Mouse (Mus musculus): Measurements from ENCODE around the gene Fam196b. TPM values are rescaled to one million over a fixed set of nuclear protein-coding genes. Genes with fewer than 3 reads are reported as not detected.

Fam196b gene
- total RNA-seq, 2 experiments from 2014 or later, result 1.7 to 1.9 TPM

DNA sequence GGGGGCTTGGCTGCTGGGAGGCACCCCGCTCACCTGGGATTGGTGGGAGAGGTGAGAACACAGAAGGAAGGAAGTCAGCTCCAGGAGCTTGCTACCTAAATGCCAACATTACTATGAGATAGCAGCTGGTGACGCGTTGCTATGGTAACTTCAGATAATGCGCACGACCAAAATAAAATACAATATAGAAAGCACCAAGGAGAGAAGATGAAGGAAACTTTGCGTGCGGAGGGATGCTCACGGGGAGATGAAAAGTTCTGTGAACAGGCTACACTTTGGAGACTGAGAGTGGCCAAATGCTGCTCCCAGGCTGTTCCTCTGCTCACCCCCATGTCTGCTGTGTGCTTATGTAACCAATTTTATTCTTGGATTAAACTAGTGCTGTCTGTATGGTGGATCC lies 2.4 kb downstream of the Fam196b start:
- intact Hi-C loops (cut with DNase I), result loop anchor here (5.0 to 10.0 kb wide), 2 partner anchors 105 to 478 kb away; no protein-coding TSS in a partner anchor
- peak; percentile 36 to 69 for DNase-seq (ENCODE audit: low spot score in 2 of 2)

DNA sequence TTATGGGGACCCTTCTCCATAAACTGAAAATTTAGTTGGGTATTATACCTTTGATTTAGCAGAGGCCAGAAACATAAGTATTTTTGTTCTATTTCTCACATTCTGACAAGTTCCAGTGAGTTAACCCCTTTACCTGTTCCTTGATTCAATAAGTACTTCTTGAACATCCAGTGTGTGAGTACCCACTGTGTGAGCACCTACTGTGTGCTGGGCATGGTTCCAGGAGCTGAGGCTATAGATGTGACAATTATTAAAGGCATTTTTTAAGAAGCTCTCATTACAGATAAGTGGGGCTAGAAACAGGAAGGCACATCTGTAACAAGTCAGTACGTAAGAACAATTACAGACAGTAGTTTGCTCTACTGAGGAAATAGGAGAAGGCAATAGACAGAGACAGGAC lies 4.7 kb downstream of the Fam196b start:
- intact Hi-C loops (cut with DNase I), result loop anchor here (5.0 to 10.0 kb wide), 2 partner anchors 103 to 476 kb away; no protein-coding TSS in a partner anchor
- no peak for DNase-seq (ENCODE audit: low spot score in 2 of 2)

DNA sequence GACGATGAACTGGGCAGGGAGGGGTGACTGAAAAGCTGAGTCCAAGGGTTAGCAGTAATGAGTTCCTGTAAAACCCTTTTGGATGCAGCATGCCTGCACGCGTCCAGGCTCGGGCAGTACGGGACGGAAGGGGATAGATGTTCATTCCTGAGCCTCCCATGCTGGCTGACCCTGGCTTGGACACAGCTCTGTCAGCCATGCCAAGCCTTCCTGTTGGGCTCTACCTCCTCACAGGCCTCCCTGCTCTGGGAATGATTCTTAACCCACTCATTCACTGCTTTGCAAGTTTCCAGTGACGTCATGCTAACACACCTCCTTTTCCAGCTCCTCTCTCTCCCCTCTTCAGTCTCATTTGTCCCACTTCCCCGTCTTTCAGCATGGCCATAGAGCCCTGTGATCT lies 9.0 kb downstream of the Fam196b start:
- DNase-seq (ENCODE audit: low spot score in 2 of 2), result no peak

DNA sequence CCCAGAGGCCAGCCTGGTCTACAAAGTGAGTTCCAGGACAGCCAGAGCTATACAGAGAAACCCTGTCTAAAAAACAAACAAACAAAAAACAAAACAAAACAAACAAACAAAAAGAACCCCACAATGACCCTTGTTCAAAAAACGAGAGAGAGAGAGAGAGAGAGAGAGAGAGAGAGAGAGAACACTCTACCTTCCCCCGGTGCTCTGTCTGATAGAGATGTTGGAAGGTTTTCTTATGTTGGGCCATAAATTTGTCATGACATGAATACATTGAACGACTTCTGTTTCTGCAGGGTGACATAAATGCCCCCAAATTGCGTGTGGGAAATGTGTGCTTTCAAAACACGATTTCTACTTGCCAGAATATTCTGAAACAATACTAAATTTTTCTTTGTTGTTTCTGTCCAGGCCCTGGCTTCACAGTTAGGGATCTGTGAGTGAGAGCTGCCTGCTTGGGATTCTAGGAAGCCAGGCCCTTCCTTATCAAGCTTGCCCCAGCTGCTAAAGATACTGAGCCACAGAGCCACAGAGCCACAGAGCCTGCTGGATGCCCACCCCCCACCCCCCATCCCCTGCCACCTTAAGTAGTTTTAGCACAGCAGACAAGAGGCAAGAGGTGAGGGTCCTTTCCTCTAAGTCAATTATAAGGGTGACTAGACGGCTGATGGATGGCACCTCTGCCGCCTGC lies 17.9 kb downstream of the Fam196b start:
- intact Hi-C loops (cut with DNase I), result no loop called here
- DNase-seq (ENCODE audit: low spot score in 2 of 2), result no peak

More for the DNA sequence above, 9.0 kb downstream of the Fam196b start:
- intact Hi-C loops (cut with DNase I), result no loop called here

DNA sequence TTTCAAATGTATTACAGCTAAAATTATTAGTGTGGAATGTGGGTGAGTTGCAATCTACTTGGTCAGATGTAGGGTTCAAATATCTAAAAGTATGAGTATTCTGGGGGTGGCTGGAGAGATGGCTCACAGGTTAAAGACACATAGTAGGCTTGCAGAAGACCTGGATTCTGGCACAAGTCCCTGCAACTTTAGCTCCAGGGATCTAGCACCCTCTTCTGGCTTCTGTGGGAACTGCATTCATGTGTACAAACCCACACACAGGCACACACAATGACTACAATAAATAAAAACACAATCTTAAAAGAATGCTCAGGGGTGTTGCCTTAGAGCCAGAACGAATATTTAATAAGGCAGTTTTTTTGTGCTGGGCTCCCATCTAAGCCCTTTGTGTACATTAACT lies 23.3 kb downstream of the Fam196b start:
- intact Hi-C loops (cut with DNase I), result no loop called here
- no peak for DNase-seq (ENCODE audit: low spot score in 2 of 2)

DNA sequence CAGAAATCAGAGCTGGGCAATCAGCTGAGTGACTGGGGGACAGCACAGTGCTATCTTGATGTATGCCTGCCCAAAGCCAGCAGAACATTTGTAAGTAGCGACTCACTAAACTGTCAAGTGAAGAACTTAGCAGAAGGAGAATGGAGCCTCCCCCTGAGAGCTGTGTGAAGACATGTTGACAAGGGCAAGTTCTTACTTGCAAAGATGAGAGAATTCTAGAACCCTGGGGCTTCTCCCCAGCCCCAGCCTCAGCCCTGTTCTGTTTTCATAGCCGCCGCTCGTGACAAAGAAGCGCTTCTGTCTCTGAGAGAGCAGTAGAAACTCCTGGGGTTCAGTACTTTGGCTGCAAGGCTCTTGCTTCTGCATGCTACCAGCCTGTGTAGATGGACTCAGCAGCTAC lies 25.1 kb downstream of the Fam196b start:
- intact Hi-C loops (cut with DNase I), result no loop called here
- DNase-seq (ENCODE audit: low spot score in 2 of 2), result no peak

DNA sequence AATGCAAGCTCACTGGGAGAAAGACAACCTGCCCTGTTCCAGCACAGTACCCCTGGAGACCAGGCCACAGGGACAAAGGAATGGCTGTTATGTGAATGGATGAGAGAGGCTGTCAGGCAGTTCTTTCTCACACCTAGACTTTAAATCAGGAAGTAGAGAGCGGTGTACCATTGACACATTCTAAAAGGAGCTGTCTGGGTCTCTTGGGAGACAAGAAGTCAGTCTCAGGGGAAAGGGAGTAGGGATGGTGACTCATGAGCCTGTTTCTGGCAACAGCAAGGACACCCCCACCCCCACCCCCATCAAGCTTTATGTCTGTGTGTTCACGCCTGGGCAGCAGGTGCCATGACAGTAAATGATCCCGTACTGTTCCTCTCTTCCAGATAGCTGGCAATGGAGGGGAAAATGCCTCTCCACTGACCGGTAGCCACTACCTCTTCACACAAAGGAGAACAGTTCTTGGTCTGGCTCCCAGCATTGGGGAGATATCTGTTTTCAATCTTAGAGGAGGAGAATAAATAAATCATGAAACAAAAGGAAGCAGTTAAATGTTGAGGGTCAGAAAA lies 29.2 kb downstream of the Fam196b start:
- DNase-seq (ENCODE audit: low spot score in 2 of 2), result no peak
- intact Hi-C loops (cut with DNase I), result no loop called here

DNA sequence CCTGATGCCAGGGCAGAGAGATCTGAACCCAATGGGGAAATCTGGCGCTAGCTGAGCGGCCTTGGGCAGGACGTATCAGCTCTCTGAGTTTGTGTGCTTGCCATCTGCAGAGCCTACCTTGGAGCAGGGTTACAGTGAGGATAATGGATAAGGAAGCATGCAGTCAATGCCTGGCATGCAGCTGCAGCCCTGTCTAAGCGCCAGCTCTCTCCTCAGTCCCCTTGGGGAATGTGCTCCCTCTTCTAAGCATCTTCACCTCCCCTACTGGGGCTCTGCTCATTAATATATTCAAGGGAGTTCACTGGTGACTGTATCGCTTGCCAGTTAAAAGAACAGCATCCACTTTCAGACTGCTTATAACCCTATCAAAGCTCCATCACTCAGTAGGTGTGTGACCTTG lies 29.7 kb downstream of the Fam196b start:
- intact Hi-C loops (cut with DNase I), result no loop called here
- no peak for DNase-seq (ENCODE audit: low spot score in 2 of 2)

DNA sequence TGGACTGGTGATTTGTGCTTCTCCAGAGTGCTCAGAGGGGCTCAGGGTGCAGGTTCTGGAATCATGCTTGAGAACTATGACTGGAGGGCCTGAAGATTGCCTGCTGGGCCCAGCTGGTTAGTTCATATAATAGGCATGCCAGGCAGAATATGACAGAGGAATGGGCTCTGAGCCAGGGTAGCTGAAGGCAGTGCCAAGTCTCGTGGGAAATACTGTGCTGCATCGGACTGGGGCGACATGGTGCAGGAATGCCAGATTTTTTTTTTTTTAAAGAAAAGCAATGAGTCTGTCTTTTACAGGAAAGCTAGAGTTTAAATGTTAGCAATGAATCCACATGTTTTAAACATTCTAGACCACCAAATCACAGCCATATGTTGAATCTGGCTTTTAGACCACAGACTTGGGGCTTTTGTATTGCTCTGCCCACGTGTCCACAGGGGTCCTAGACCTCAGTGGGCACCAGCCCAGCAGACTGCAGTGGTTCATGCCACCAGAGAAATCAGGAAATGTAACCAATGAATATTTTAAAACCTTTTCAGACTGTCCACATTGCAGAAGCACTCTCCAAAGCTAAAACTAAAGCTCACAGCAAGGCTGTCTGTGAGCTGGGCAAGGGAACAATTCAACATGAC lies 33.8 kb downstream of the Fam196b start:
- intact Hi-C loops (cut with DNase I), result no loop called here
- peak; percentile 49 to 69 for DNase-seq (ENCODE audit: low spot score in 2 of 2)

DNA sequence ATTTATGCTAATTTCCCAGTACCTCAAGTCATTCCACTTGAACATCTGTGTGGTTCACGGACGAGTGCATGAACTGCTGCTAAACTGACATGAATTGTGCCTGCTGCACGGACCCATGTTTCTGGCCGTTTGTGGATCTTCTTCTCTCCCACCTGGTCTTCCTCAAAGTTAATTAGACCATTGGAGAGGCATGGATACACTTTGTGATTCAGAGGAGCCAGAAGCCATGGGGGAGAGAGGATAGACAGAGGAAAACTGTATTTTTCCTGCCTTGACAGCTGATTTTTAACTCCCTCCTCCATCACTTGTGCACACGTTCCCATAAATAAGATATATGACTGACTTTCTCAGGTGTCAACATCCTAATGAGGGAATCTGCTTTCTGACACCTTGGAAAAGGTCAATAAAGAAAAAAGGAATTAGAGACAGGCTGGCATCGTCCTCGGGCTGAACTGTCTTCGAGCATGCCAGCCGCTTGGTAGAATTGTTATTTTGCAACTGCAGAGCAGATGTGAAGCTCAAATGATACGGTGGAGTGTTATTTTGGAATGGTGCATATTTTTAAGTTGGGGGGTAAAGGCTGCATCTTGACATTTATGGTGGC lies 34.9 kb downstream of the Fam196b start:
- DNase-seq (ENCODE audit: low spot score in 2 of 2), result no peak
- intact Hi-C loops (cut with DNase I), result no loop called here

DNA sequence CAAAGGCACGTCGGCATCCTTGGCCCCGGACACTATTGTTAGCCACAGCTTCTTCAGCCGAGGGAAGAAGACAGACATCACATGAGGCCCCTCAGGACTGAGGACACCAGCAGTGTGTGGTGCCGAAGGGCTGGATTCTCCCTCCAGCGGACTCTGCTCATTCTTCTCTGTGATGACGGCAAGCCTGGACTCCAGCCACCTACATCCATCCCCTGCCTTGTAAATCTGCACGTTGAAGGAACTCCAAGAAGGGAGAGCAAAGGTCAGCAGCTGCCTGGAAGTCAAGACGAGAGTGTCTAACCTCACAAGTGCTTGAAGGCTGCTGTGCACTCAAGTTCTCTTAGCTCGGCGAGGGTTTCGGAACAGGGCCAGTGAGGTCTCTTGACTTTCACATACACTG lies 40.8 kb downstream of the Fam196b start:
- DNase-seq (ENCODE audit: low spot score in 2 of 2), result no peak
- intact Hi-C loops (cut with DNase I), result no loop called here

DNA sequence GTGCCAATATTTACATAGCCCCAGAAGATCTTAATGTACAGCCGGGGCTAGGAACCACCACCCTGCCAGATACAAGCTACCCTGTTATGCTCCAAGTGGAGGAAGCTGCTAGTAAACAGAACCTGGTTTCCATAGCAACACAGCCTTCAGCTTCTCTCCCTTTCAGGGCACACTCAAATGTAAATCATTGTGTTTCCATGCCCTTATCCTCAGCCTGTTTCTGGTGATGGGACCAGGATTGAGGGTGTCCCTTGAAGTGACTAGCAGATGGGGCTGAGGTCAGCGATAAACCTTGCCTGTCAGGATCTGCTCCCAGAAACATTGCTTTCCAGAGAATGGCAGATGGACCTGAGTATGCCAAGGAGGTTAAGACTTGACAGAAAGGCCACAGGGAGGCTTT lies 41.5 kb downstream of the Fam196b start:
- intact Hi-C loops (cut with DNase I), result no loop called here
- peak; percentile 7 to 12 for DNase-seq (ENCODE audit: low spot score in 2 of 2)

DNA sequence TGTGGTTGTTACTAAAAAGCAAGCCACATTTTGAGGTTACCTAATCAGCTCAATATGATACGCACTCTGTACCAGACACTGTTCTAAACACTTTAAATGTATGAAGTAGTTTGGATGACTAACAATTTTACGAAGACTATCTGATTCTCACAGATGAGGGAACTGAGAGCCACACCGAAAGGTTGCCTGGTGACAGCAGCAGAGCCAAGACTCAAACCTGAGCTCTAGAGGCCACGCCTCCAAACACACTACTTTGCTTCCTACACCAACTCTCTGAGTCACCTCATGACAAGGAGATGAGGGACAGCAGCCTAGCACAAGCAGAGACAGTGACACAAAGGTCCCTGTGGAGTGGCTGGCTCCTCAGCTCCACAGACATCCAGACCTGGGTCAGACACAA lies 57.6 kb downstream of the Fam196b start:
- no peak for DNase-seq (ENCODE audit: low spot score in 2 of 2)

DNA sequence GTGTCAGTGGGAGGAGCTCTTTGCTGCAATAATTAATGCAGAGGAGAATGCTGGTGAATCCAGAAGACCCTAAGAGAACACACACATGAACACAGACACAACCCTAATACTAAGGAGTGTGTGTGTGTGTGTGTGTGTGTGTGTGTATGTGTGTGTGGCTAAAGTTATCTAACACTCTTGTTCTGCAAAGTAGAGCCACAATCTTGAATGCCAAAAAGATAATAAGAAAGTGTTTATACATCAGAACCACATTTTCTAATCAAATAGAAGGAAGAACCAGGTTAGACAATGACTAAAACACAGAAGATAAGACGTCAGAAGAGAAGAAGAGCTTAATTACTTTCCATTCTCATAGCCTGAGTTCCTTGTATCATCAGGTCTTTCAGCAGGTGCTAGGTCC lies 60.9 kb downstream of the Fam196b start:
- intact Hi-C loops (cut with DNase I), result no loop called here
- DNase-seq (ENCODE audit: low spot score in 2 of 2), result no peak

More for the DNA sequence above, 57.6 kb downstream of the Fam196b start:
- intact Hi-C loops (cut with DNase I), result no loop called here

DNA sequence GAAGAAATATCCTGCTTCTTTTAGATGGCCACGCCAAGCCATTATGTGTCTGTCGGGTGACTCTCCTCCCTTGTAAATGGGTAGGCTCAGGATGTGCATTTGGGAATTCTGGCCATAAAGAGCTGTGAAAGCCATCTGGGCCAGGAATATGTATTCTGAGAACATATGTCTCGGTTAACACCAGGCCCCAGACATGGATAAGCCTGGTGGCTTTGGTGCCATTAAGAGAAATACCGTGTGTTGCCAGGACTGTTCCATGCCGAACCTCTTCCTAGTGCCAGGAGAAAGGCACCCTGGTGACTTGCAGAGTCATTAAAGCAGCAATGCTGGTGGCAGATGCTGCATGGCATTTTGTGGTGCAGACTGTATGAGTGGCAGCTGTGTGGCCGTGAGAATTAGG lies 63.0 kb downstream of the Fam196b start:
- intact Hi-C loops (cut with DNase I), result no loop called here
- DNase-seq (ENCODE audit: low spot score in 2 of 2), result no peak

DNA sequence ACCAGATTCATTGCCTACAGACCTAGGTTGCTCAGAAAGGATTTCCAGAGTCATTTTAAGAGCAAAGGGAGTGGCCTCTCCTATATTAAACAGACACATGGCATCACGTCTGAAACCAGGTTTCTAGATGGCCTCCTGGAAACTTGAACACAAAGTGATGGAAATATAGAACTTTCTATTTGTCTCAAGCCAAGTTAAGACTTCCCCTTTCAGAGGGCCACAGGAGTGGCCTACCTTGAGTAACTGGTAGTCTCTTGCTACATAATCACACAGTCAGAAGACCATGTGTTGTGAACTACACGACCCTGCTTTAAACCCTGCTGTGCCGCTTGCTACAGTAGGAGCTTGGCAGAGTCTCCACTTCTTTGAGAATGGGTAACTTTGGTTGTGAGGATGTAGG lies 68.9 kb downstream of the Fam196b start:
- intact Hi-C loops (cut with DNase I), result no loop called here
- DNase-seq (ENCODE audit: low spot score in 2 of 2), result no peak

DNA sequence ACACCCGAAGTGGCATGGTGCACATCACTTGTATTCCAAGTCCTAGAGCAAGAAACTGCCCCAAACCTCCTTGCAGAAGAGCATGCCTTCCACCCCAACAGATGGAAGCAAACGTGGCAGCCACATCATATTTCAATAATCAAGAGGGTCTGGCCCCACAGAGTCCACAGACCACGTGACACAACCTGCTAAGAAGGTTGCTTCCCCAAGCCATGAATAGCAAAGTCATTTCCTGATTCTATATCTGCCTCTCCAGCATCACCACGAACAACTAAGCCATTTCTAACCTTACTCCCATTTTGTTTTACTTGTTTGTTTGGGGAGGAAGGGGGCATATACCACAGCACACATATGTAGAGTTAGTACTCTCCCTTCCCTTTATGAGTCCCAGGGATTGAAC lies 69.6 kb downstream of the Fam196b start:
- intact Hi-C loops (cut with DNase I), result no loop called here
- DNase-seq (ENCODE audit: low spot score in 2 of 2), result no peak

DNA sequence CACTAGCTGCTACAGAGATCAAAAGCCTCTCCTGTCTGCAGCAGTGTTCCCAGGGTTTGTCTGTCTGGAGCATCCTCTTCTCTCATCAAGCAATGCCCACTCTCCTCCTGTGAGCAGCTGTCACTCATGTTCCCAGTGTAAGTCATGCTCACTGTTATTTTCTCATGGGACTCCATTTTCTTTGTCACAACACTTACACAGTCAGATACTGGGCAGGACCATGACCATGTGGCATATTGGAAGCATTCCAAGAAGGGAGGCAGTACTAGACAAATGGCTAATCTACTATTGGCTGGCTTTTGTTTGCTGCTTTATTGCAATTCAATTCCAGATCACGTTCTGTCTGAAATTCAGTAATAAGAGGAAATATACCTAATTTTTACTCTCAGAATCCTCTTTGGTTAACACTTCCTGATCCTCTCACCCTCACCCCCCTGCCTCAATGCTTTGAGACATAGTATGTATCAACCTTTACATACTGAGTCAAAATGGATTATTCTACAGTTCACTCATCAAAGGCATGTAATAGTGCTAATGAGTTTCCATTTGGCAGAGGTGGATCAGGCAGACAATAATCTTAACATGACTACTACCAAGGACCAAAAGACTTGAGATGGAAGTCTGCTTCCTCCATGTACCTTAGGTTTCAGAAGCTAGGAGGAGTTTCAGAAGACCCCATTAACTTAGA lies 70.5 kb downstream of the Fam196b start:
- no peak for DNase-seq (ENCODE audit: low spot score in 2 of 2)
- intact Hi-C loops (cut with DNase I), result no loop called here

DNA sequence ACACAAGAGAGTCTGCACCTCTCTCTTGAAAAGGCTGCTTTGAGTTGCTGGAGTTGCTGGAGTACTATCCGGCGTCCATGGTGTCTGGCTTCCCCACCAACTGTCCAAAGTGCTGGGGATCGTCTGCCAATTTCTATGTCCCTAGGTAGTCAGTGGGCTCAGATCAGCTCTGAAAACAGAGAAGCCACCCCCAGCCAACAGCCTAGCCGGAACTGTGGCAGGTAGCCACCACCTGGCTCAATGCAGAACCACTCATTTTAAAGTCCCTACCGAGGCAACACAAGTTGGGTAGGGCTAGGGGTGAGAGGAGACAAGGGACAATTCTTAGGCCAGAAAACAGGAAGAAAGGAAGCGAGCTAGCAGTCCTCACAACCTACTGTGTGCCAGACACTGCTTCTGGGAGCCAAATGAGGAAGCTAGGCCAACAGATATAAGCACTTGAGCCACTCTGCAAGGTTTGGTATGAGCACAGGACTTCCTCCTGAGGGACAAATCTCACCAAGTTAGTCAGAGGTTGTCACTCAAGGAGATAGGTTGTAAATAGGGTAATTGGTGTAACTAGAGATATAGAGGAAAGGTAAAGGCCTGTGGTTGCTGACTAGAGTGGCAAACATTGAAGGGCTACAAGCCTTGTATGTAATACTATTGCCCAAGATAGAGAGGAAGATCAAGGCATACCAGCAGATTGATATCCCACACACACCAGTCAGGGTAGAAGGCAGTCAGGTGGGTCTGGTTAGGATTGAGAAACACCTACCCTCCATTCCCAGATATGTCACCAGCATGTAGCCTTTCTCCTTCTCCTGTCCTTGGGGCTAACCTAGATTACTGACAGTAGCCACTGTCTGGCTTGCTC lies 74.9 kb downstream of the Fam196b start:
- no peak for DNase-seq (ENCODE audit: low spot score in 2 of 2)
- intact Hi-C loops (cut with DNase I), result no loop called here

Measured in left cerebral cortex, postnatal 25 days (tissue).